21 mouse cellular contexts compared by ENCODE assay signal in the genomic region with DNA sequence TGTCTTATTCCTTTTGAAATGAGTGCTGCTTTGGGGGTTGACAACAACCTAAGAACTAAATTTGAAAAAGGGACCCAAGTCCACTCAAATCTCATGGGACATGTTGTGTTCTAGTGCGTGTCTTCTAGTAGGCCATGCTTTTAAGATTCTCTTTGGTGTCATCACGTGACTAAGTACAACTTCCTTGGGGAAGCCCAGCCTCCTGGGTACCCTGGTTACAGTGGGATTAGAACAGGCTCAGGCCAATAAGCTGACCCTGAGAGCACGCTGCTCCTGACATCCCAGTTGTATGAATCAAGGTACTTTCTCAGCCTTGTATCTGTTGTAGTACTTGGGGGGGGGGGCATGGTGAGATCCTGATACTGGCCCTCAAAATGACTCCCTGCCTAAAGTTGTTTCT. TPM values are rescaled to one million over a fixed set of nuclear protein-coding genes. Genes with fewer than 3 reads are reported as not detected.
"Had no signal": no experiment of that assay in that cellular context is flagged by ENCODE, and none has a peak within 500 bp of the region (broad histone marks: within the 10 kb centered on the region; RNA-seq: fewer than 3 reads in every experiment).

No protein-coding gene starts in this region.

- H3K4me2 ChIP-seq: lung, embryonic 15.5 days; midbrain, embryonic 11.5 days; midbrain, embryonic 13.5 days; midbrain, embryonic 15.5 days; neural tube, embryonic 12.5 days; stomach, embryonic 15.5 days had no signal

- H3K4me3 ChIP-seq: lung, embryonic 15.5 days; megakaryocyte, embryonic 14.5 days; midbrain, embryonic 13.5 days; midbrain, embryonic 15.5 days; neural tube, embryonic 12.5 days; stomach, embryonic 15.5 days had no signal

- H3K27me3 ChIP-seq: lung, embryonic 15.5 days; midbrain, embryonic 15.5 days; neural tube, embryonic 12.5 days; stomach, embryonic 15.5 days had no signal

- H3K9ac ChIP-seq: lung, embryonic 15.5 days; midbrain, embryonic 13.5 days; midbrain, embryonic 15.5 days; neural tube, embryonic 12.5 days; stomach, embryonic 15.5 days had no signal

- DNase-seq: lung, adult 2 months; lung, postnatal 14 days; lung, postnatal 36 days; right cerebral cortex, postnatal 14 days; thymus, adult 2 months; thymus, postnatal 25 days; thymus, postnatal 4 days had no signal

- H3K36me3 ChIP-seq: lung, embryonic 15.5 days; midbrain, embryonic 13.5 days; midbrain, embryonic 15.5 days; neural tube, embryonic 12.5 days; stomach, embryonic 15.5 days had no signal

- H3K4me1 ChIP-seq: midbrain, embryonic 13.5 days; midbrain, embryonic 15.5 days; stomach, embryonic 15.5 days had no signal

- H3K9me3 ChIP-seq: lung, embryonic 15.5 days; megakaryocyte, embryonic 14.5 days; midbrain, embryonic 13.5 days; midbrain, embryonic 15.5 days; neural tube, embryonic 12.5 days; stomach, embryonic 15.5 days had no signal

- ATAC-seq: lung, postnatal 0 days; midbrain, embryonic 13.5 days; midbrain, embryonic 15.5 days had no signal

- H3K27ac ChIP-seq: lung, embryonic 15.5 days; macrophage; midbrain, embryonic 13.5 days; midbrain, embryonic 15.5 days; neural tube, embryonic 12.5 days; stomach, embryonic 15.5 days; stomach, postnatal 0 days had no signal

RNA-seq across cellular contexts. Expression of gene Frrs1l, which starts 38.5 kb away (rescaled TPM):
- total RNA-seq: megakaryocyte progenitor cell, adult 5-6 weeks; monocyte, adult 5-6 weeks; neutrophil, adult 5-6 weeks had no signal
- polyA plus RNA-seq: macrophage; spleen, adult 2 months; thymus, adult 2 months had no signal
